Mouse (Mus musculus): Measurements from ENCODE around the gene Nr1h5. TPM values are rescaled to one million over a fixed set of nuclear protein-coding genes. Genes with fewer than 3 reads are reported as not detected.

Gene Nr1h5
- total RNA-seq (2017) = not detected in 2 replicates

DNA sequence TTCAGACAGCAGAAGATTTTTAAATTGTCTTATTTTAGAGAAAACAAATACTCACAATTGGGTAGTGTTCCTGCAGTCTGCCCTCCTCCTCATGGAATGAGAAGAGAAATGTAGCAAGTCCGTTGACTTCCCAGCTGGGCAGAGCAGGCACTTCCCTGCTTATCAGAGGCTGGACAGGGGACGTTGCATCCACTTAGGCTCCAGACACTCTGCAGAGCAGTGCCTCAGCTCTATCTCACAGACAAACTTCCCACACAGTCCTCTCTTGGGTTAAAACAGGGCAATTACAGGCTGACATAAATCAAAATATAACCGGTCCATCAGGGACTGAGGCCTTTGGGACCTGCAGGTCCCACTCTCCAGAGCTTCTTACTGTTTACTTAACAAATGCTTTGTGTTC, at the start of gene Nr1h5:
Gene Nr1h5, minus strand, starts transcription at position 101 of the 400 bp plus-strand sequence.
- ATAC-seq (replicated peaks in 1 of 2; ENCODE audit: insufficient read depth in 1 of 2, low FRiP score in 2 of 2, low TSS enrichment in 1 of 2, low read depth in 1 of 2, poor library complexity in 2 of 2, severe bottlenecking in 2 of 2) = no peak

DNA sequence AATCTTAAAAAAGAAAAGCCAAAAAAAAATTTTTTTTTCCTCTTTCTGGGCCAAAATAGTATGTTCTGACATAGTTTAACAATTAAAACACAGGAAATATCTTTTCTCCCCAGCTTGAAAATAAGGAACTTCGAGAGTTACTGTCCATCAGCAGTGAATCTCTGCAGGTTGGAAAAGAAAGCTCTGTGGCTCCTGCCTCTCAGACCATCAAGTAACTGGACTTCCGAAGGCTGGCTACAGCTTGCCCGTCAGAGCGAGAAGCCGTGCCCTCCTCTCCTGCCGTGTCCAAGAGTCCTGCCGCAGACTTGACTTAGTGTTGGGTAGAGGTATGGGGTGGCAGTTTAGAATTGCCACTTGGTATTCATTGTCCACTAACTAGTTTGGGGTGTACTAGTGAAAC, 37.7 kb upstream of the Nr1h5 start:
- ATAC-seq (replicated peaks in 1 of 2; ENCODE audit: insufficient read depth in 1 of 2, low FRiP score in 2 of 2, low TSS enrichment in 1 of 2, low read depth in 1 of 2, poor library complexity in 2 of 2, severe bottlenecking in 2 of 2) = no peak

DNA sequence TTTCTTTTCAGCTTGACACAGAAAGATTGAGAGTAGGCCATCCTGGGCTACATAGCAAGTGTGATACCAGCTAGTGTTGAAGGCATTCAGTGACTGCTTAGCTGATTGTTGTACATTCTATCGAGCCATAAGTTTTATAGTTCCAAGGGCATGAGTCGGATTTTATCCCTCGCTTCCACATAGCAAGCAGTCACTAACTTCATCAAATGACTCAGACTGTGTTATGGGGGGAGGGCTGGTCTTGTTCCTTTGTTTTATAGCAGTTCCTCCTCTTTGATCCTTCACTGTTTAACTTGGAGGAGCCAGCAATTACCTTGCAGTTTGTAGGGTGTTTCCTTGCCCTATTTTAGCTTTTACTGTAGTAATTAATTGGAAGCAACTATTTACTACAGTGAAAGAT, 33.7 kb upstream of the Nr1h5 start:
- no peak for ATAC-seq (replicated peaks in 1 of 2; ENCODE audit: insufficient read depth in 1 of 2, low FRiP score in 2 of 2, low TSS enrichment in 1 of 2, low read depth in 1 of 2, poor library complexity in 2 of 2, severe bottlenecking in 2 of 2)

DNA sequence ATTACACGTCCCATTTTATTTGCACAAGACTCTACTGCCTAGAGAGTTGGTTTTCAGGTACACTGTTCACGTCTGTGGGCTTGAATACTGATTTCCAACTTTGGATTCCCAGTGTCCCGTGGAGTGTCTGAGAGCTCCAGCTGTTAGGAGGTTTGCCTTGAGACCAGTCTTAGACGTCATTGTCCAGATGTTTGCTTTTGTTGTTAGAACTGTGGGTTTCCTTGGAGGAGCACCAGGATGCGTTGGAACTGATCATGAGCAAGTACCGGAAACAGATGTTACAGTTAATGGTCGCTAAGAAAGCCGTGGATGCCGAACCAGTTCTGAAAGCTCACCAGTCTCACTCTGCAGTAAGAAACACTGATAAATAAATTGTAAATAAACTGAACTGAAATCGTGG, 33.1 kb upstream of the Nr1h5 start:
- no peak for ATAC-seq (replicated peaks in 1 of 2; ENCODE audit: insufficient read depth in 1 of 2, low FRiP score in 2 of 2, low TSS enrichment in 1 of 2, low read depth in 1 of 2, poor library complexity in 2 of 2, severe bottlenecking in 2 of 2)

DNA sequence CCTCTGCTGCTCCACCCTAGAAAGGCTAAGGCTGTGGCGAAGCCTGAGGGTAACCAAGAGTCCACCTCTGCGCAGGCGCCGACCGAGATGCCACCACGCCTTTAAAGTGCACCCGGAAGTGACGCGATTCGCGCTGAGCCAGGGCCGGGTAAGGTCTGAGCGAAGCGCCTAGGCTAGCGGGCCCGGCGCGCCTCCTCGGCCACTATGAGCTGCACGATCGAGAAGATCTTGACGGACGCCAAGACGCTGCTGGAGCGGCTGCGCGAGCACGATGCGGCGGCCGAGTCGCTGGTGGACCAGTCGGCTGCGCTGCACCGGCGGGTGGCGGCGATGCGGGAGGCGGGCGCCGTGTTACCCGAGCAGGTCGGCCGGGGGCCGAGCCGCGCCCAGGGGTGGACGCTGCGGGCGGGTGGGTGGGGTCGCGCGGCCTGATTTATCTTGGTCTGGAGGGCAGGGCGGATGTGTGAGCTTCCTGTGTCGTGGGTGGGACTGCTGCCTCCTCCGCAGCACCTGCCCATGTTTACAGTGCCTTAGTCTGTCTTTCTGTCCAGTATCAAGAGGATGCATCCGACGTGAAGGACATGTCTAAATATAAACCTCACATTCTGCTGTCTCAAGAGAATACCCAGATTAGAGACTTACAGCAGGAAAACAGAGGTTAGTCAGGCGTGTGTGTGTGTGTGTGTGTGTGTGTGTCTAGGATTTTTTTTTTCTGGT, 31.8 kb upstream of the Nr1h5 start, which contains the start of gene Sike1:
Gene Sike1, plus strand, starts transcription at position 104 of the 717 bp plus-strand sequence.
- ATAC-seq (replicated peaks in 1 of 2; ENCODE audit: insufficient read depth in 1 of 2, low FRiP score in 2 of 2, low TSS enrichment in 1 of 2, low read depth in 1 of 2, poor library complexity in 2 of 2, severe bottlenecking in 2 of 2) = peak; percentile 93 to 97

DNA sequence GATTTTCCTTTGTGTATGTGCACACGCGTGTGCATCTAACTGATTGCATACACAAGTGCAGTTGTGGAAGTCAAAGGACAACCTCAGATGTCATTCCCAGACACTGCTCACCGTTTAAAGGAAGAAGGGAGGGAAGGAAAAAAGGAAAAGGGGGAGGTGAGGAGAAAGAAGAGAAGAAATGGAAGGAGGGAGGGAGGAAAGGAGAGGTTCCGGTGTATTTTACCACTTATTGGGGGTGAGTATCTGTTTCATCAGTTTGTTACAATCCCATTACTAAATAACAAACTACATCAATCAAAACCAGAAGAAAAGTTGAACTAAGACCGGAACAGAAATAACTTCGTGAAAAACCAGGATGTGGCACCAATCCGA, 31.3 kb upstream of the Nr1h5 start:
- ATAC-seq (replicated peaks in 1 of 2; ENCODE audit: insufficient read depth in 1 of 2, low FRiP score in 2 of 2, low TSS enrichment in 1 of 2, low read depth in 1 of 2, poor library complexity in 2 of 2, severe bottlenecking in 2 of 2) = no peak

DNA sequence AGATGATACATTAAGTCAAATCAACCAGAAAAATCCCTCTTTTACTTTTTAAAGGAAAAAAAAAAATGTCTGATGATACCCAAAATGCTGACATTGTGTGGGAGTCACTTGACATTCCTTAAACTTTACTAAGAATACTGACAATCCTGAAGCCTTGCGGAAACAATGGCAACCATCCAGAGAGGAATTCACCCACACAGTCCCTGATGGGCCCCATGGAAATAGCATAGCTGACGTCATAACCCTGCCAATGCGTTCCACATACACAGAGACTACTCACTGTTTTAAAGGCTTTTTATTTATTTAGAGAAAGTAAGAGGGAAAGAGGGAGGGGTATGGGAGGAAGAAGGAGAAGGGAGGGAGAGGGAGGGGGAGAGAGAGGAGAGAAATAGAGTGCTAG, 29.0 kb upstream of the Nr1h5 start:
- no peak for ATAC-seq (replicated peaks in 1 of 2; ENCODE audit: insufficient read depth in 1 of 2, low FRiP score in 2 of 2, low TSS enrichment in 1 of 2, low read depth in 1 of 2, poor library complexity in 2 of 2, severe bottlenecking in 2 of 2)

DNA sequence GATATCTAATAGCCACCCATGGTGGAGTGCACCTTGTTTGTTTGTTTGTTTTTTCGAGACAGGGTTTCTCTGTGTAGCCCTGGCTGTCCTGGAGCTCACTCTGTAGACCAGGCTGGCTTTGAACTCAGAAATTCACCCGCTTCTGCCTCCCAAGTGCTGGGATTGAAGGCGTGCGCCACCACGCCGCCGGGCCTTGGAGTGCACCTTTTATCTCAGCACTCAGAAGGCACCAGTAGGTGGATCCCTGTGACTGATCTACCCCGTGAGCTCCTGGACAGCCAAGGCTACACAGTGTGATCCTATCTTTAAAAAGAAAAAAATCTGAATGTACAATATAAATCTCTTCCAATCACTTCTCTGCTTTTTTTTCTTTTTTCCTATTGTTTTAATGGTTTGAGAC, 27.1 kb upstream of the Nr1h5 start:
- ATAC-seq (replicated peaks in 1 of 2; ENCODE audit: insufficient read depth in 1 of 2, low FRiP score in 2 of 2, low TSS enrichment in 1 of 2, low read depth in 1 of 2, poor library complexity in 2 of 2, severe bottlenecking in 2 of 2) = no peak

DNA sequence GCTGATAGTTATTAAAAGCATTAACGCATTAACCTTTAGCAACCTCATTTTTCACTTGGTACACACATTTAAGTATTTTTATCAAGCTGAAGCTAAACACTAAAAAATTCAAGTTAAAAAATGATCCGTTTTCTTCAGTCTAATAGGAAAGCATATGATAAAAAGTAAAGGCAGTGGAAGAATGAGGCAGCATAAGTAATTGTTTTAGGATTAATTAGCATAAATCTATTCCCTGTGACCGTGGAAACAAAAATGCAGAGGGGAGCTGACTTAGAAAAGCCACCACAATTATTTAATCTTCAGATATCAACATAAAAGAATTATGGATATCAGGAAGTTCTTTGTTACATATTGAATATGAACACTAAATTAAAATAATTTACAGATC, 16.4 kb upstream of the Nr1h5 start:
- no peak for ATAC-seq (replicated peaks in 1 of 2; ENCODE audit: insufficient read depth in 1 of 2, low FRiP score in 2 of 2, low TSS enrichment in 1 of 2, low read depth in 1 of 2, poor library complexity in 2 of 2, severe bottlenecking in 2 of 2)

DNA sequence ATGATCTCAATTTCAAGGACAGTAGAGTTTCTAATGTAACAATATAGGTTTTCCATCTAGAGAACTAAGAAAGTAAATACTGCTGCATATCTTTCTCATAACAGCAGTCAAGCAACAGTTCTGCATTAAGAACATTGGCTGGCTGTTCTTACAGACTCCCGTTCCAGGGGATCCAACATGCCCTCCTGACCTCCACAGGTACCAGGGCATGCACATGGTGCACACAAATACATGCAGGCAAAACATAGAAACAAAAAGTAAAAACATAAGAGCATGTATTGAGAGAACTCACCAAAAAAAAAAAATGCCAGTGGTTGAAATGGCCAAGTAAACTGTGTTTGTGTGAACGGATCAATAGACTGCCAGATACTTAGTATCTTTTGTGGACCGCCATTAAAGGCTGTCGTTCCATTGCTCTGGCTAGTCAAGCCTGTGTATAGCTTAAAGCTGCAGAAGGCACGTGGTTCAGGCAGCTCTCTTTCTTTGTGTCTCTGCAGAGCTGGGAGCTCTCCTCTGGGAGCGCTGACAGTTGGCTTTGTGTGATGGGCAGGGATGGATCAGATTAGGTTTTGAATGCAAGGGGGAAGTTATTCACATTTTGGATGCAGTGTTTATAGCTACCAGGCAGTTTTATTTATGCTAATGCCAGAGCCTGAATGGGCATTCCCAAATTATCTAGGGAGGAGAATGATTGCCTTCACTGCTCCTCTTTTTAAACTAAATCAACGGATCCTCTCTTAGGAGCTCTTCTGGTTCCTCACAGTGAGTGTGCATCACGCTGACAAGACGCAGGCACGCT, 15.8 kb upstream of the Nr1h5 start:
- ATAC-seq (replicated peaks in 1 of 2; ENCODE audit: insufficient read depth in 1 of 2, low FRiP score in 2 of 2, low TSS enrichment in 1 of 2, low read depth in 1 of 2, poor library complexity in 2 of 2, severe bottlenecking in 2 of 2) = no peak

DNA sequence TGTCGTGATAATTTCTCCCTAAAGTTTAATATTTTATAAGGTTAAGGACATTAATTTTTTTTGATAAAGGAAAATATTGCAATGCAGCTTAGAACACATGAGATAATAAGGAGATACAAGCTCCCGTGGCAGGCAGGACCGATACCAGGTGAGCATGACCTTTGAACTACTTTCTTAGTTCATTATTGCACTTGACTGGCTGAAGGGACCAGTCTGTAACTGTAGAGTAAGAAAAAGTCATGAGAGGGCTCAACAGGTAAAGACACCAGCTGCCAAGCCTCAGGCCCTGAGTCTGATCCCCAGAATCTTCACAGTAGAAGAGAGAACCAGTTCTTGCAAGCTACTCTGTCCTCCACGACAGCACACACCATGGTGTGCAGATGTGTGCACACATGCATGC, 13.0 kb upstream of the Nr1h5 start:
- no peak for ATAC-seq (replicated peaks in 1 of 2; ENCODE audit: insufficient read depth in 1 of 2, low FRiP score in 2 of 2, low TSS enrichment in 1 of 2, low read depth in 1 of 2, poor library complexity in 2 of 2, severe bottlenecking in 2 of 2)

DNA sequence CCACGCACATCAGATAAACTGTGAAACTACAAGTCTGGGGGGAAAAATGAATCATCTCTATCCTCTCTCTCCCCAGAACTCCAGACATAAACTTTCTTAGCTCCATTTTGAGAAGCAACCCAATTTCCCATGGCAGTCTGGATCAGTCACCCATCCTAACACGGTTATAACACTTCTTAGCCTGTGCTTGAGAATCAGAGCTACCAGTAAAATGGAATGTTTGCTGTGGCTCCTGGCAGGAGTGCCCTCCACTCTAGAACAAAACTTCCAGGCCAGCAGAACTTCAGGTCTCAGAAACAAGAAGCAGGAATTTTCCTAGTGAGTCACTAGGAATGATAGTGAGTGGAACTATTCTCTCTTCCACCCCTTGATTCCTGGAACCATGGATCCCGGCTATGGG, 6.6 kb upstream of the Nr1h5 start:
- no peak for ATAC-seq (replicated peaks in 1 of 2; ENCODE audit: insufficient read depth in 1 of 2, low FRiP score in 2 of 2, low TSS enrichment in 1 of 2, low read depth in 1 of 2, poor library complexity in 2 of 2, severe bottlenecking in 2 of 2)

DNA sequence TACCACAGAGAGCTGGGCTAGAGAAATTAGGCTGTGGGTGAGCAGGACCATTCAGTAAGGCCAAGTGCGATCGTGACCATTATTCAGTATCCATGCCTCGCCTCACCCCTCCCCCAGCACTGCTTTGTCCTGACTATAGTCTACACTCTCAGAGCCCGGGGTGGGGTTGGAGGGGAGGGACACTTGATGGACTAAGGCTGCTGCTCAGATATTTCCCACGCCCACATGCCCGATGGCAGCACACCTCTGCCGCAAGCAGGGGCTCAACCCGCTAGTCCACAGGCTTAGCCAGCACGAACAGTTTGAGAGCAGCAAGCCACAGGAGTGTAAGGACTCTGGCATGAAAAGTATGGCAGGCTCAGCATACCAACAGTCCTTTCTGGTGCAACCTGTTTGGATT, 6.1 kb upstream of the Nr1h5 start:
- no peak for ATAC-seq (replicated peaks in 1 of 2; ENCODE audit: insufficient read depth in 1 of 2, low FRiP score in 2 of 2, low TSS enrichment in 1 of 2, low read depth in 1 of 2, poor library complexity in 2 of 2, severe bottlenecking in 2 of 2)

DNA sequence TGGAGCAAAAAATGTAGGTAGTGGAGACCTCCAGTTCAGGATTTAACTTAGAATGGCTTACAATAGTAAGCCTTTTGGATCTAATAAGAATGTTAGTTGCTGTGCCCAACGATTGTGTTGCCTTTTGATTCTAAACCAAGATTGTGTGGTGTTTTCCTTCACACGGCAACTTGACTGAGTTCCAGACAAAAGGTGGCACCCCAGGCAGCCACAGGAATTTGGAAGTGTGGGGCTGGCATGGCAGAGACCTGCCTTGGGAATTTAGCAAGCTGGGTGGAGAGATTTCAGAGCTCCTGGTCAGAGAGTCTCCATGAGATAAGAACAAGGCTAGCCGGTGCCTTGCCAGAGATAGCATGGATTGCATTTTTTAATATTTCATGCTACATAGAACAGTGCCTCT, 8.3 kb downstream of the Nr1h5 start:
- ATAC-seq (replicated peaks in 1 of 2; ENCODE audit: insufficient read depth in 1 of 2, low FRiP score in 2 of 2, low TSS enrichment in 1 of 2, low read depth in 1 of 2, poor library complexity in 2 of 2, severe bottlenecking in 2 of 2) = no peak

DNA sequence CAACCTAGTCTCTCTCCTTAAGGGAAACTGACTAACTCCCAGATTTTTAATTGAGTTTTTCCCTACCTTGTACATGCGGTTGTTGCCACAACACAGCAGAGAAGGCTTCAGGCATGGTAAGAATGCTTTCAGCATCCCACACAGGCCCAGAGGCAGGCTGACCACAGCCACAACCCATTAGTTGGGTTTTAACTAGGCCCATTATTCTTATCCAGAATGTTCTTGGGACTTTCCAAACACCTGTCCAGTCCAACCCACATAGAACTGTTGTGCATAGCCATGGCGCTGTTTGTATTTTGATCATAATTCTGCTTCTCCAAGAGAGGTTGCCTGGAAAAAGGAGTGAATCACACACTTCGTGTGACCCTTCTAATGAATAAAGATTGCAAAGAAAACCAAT, 8.8 kb downstream of the Nr1h5 start:
- ATAC-seq (replicated peaks in 1 of 2; ENCODE audit: insufficient read depth in 1 of 2, low FRiP score in 2 of 2, low TSS enrichment in 1 of 2, low read depth in 1 of 2, poor library complexity in 2 of 2, severe bottlenecking in 2 of 2) = no peak

DNA sequence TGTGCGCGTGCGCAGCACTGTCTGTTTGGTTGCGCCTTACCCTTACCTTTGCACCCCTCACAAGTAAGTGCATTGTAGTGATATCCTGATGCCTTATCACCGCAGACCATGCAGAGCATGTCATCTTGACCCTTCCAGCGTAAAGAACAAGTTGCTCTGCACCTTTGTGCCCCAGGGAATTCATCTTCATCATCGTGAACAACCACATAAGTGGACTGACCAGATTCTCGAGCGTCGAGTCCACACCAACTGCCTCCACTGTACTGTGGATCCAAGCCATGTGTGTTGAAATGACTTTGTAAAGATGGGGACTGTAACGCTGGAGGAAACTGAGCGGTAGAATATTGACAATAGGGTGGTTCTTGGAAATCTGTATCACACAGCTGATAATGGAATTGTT, 9.5 kb downstream of the Nr1h5 start:
- no peak for ATAC-seq (replicated peaks in 1 of 2; ENCODE audit: insufficient read depth in 1 of 2, low FRiP score in 2 of 2, low TSS enrichment in 1 of 2, low read depth in 1 of 2, poor library complexity in 2 of 2, severe bottlenecking in 2 of 2)

DNA sequence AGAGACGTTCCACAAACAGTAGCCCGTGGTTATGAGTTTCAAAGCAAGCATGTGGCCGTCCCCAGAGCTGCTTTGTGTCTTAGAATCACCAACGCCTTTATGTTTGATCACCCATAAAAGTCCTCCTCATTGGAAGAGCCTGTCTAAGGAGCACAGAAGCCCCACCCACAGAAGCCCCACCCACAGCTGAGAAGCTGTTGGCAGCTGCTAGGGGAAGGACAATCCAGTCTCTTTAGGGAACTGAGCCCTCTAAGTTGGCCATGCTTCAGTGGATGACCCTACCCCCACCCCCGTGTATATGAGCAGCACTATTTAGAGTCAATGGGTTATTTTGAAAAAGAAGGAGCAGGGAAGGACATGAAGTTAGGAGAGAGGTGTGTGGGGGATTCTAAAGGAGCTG, 17.1 kb downstream of the Nr1h5 start:
- ATAC-seq (replicated peaks in 1 of 2; ENCODE audit: insufficient read depth in 1 of 2, low FRiP score in 2 of 2, low TSS enrichment in 1 of 2, low read depth in 1 of 2, poor library complexity in 2 of 2, severe bottlenecking in 2 of 2) = no peak

DNA sequence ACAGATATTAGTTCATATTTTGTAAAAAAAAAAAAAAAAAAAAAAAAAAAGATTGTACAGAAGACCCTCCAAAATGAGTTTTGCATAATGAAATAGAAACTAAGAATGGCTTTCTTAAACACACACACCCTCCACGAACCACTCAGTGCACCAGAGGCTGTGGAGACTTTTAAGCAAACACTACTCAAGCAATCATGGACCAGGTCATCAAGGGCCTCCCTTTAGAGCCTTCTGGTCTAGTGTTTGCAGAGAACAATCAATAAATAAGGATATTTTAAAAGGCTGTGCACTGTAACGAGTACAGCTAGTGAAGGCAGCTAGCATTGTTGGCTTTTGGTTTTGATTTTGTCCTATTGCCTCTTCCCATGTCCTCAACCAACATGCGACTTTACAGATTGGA, 17.6 kb downstream of the Nr1h5 start:
- ATAC-seq (replicated peaks in 1 of 2; ENCODE audit: insufficient read depth in 1 of 2, low FRiP score in 2 of 2, low TSS enrichment in 1 of 2, low read depth in 1 of 2, poor library complexity in 2 of 2, severe bottlenecking in 2 of 2) = no peak

DNA sequence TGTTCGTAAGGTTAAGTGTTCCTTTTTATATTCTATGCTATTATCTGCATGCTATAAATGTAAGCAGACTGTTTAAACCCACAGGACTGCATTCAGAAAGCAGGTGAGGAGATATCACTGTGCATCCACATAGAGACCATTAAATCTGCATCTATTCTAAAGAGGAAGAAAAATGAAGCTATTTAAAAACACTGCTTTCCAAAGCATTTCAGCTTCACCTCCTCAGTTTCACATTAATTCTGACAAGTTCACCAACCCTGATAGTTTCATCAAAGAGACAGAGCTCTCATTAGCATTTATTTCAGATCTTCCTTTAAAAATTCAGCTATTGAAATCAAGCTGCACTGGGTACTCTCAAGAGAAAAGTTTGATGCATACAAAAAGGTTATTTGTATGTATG, 25.8 kb downstream of the Nr1h5 start:
- ATAC-seq (replicated peaks in 1 of 2; ENCODE audit: insufficient read depth in 1 of 2, low FRiP score in 2 of 2, low TSS enrichment in 1 of 2, low read depth in 1 of 2, poor library complexity in 2 of 2, severe bottlenecking in 2 of 2) = no peak
